Mouse (Mus musculus) c-Kit-negative CD71-positive TER-119-positive erythroid progenitor cells, embryonic 14.5 days (primary cell): ENCODE data around the gene Fbxl17.

Source experiments
- DNase-seq: peaks from one replicate; pipeline ENCODE4 v3.0.0-alpha.2; 2013; ENCODE audit warnings: low read depth, low spot score

Fbxl17 gene

GRCm38 (mm10) chr17:63171890-63172491 lies 327.8 kb downstream of the Fbxl17 start:
- DNase-seq = no peak

GRCm38 (mm10) chr17:63171264-63171663 lies 328.6 kb downstream of the Fbxl17 start:
- no peak for DNase-seq

GRCm38 (mm10) chr17:63168019-63168788 lies 331.6 kb downstream of the Fbxl17 start:
- no peak for DNase-seq

DNA sequence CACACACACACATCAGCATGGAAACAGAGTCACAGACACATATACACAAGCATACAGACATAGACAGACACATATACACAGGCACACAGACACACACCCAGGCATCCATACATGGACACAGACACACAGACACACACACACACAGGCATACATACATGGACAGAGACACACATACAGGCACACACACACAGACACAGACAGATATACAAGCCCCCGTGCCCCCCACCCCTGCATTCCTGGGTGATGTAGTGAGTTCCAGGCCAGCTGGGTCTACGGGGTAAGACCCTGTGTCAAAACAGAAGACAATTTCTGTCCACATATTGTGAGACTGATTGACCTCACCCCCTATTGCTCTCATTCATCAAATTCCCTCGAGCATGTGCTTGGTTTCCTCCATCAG lies 332.6 kb downstream of the Fbxl17 start:
- DNase-seq = no peak

GRCm38 (mm10) chr17:63166692-63167091 lies 333.1 kb downstream of the Fbxl17 start:
- DNase-seq = no peak

- no peak for DNase-seq
Measured at GRCm38 (mm10) chr17:63165847-63166246, 334.0 kb downstream of the Fbxl17 start.

DNA sequence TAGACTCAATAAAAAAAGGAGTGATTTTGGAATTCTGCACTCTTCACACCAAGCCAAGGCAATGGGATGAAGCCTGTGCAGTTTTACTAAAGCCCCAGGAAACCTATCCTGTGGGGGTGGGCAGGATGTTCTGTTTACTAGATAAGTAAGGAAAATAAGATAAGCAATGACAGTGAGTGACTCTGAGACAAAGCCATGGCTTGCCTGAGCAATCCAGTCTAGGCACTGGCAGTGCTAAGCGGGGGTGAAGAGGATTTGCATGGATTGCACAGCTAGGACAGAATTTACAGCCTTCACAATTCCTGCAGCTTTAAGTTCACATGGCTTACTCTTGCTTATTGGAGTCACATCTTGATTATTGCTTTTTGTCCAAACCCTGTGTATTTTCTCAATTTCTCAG lies 335.5 kb downstream of the Fbxl17 start:
- no peak for DNase-seq

DNA sequence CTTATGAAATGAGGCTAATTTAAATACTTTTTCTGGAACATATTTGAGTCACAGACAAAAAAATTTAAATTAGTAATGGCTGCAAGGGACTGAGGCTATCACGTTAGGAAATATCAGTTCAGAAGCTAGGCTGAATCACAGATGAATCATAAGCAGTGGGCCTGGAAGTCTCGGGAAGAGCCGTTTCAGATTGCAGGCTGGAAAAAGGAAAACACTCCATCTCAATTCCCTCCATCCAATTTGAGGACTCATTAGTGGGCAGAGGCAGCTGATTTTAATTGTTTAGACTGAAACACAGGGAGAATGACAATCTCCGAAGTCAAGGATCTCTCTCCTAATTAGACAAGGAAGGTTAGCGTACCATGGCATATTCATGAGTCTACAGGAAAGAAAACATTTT lies 337.9 kb downstream of the Fbxl17 start:
- no peak for DNase-seq

- DNase-seq = no peak
Measured at GRCm38 (mm10) chr17:63159196-63159595, 340.6 kb downstream of the Fbxl17 start.

- DNase-seq = no peak
Measured at GRCm38 (mm10) chr17:63158436-63158835, 341.4 kb downstream of the Fbxl17 start.

DNA sequence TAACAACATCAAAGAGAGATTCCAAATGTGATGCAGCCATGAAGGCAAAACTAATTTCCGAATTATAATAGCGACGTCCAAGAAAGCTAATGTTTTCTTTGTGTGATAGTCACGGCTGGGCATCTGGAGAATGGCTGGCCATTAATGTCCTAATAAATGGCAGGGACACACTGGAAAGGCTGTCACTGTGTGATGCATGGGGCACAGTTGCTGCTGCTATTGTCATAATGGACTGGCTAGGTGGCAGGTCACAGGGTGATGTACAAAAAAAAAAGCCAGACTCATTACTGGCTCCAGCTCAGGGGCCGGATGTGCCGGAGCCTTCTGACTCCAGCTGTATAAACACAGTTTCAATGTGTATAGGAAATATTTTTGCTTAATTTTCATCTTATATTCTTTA lies 341.9 kb downstream of the Fbxl17 start:
- DNase-seq = no peak

DNA sequence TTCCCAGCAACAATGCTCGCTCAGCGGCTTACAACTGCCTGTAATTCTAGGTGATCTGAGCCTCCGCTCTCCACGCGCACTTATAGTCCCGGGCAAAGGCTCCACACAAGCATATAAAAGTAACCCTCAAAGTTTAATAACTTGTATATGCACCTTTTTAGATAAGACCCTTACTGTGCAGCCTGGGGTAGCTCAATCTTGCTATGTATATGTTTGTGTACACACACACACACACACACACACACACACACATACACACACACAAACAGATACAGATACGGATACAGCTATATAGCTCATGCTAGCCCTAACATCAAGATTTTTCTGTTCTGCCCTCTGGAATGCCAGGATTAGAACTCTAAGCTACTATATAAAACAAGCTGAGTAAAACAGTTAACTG lies 342.8 kb downstream of the Fbxl17 start:
- no peak for DNase-seq

DNA sequence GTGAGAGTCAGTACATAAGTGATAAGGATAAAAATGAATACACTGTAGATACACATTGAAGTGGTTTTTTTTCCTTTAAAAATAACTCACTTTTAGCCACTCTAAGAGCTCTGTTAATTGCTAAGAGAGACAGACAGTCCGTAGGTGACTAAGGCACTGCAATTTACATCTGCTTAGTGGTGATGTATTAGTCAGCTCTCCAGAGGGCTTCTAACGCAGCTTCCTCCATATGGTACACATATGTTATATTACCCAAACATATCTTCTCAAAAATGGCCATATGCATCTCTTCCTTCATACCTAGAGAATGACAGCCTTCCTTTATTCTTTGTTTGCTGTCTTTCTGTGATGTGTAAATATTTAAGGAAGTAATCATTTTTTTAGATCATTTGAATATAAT lies 353.3 kb downstream of the Fbxl17 start:
- no peak for DNase-seq

- DNase-seq = no peak
Measured at GRCm38 (mm10) chr17:63145751-63146491, 353.9 kb downstream of the Fbxl17 start.

- DNase-seq = no peak
Measured at GRCm38 (mm10) chr17:63145311-63145741, 354.5 kb downstream of the Fbxl17 start.

- no peak for DNase-seq
Measured at GRCm38 (mm10) chr17:63143825-63144224, 356.0 kb downstream of the Fbxl17 start.

DNA sequence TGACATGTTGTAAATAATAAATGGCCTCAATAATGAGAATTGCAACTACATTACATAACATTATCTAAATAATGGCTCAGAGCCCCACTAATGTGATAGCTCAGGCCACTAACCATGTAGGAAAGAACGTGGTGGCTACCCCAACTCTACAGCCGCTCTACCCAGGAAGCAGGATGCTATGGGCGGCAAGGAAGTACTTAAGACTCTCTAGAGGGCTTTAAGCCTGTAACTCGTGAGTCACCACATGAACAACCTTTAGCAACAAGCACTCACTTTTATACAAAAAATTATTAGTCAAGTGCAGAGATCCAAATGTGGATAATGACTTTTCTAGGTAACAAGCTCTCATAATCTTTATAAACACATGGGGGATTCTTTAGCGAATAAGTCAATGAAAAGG lies 365.0 kb downstream of the Fbxl17 start:
- DNase-seq = no peak

DNA sequence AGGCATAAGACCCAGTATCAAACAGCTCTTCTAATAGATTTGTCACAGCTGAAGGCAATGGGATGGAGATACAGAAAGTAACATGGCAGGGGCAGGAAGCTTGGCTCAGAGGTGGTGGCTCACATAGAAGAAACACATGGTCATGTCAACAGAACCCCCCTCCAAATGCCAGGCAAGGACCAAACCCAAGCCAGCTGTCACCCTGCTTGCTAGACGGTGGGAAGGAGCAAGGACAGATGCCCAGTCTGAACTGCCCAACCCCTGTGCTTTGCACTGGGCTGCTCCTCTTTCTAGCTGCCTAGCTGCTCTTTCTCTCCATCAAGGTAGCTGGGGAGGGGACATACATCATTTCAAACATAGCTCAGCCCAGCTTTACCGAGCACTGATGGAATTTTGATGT lies 377.4 kb downstream of the Fbxl17 start:
- no peak for DNase-seq

GRCm38 (mm10) chr17:63119701-63120100 lies 380.1 kb downstream of the Fbxl17 start:
- DNase-seq = no peak

DNA sequence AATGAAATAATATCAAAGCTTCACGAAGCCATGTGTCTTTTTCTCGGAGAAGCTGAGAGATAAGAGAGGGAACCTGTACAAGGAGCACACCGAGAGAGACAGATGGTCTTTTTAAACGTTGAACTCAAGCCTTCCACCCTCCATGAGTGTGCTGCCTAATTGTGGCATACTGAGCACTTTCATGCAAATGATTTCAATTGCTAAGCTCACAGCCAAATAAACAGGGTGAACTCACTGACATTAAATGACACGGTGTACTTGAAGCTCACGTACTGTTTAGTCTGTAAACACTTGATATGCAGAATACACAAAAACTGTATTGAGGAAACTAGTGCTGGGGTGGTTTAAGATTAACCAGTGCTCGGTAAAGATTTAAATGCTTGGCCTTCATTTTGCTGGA lies 380.7 kb downstream of the Fbxl17 start:
- DNase-seq = no peak

DNA sequence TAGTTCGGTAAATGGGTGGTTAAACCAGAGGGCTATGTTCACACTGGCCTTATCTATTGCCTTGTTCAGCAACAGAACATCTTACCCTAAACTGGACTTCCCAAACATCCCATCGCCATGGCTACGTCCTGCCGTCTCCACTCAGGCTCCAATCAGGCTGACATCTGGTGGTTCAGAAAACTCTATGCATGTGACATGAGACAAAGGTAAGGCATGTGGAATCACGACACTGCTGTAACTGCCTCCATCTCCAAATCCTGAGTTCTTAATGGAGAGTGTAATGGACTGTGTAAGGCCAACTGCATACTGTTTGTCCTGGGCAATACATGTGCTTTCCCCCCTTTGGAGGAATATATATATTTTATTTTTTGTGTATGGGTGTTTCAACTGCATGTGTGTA lies 382.7 kb downstream of the Fbxl17 start:
- DNase-seq = no peak

- DNase-seq = no peak
Measured at GRCm38 (mm10) chr17:63114399-63115085, 385.3 kb downstream of the Fbxl17 start.
